26 mouse cellular contexts compared by ENCODE assay signal in the genomic region with DNA sequence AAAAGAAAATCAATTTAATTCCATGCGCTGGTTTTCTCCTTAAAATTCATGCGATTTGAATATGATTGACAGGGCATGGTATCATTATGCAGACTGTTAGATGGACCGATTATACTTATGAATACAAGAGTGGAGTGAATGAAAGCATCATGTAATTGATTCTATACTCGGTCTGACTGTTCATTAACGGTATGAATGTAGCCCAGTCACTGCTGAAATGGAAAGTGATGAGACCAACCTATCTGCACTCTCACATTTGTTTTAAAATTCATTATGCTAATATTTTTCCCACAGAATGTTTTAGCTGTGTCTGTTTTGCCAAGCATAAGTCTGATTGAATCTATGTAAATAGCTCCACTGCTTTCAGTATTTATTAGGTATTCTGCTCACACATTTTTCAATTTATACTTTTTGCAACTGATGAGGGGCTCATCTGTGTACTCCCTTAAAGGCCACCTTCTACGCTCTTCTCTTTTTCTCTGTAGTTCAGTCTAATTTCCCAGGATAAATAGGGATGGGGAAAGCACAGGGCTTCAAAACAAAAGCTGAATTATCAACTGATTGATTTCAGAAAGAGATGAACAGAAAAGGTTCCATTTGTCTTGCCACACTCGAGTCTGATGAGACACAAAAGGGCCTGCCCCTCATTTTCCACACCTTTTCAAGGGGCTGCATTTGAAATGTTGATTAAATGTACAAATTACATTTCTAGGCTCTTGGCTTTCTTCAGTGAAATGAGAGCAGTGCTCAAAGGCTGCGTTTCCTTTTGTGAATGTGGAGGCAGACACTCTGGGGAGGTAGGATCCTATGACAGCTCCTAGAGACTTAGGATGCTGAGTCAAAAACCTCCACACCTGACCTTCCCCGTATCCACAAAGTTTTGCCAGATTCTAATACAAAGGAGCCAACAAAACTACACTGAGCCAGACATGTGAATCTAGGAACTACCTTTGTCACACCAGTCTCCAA.
DNase-seq lines count a peak whose midpoint lies in the region; ATAC-seq and TF ChIP-seq lines count a peak whose summit lies in the region.
"Had no signal": no experiment of that assay in that cellular context is flagged by ENCODE, and none has a peak within 500 bp of the region (broad histone marks: within the 10 kb centered on the region; RNA-seq: fewer than 3 reads in every experiment).

No protein-coding gene starts in this region.

- ATAC-seq in hindbrain, embryonic 13.5 days (ENCODE audit: low FRiP score): peak; percentile 71; the same call in 1 of the 2 replicates
- ATAC-seq in hindbrain, postnatal 0 days: no peak
- peak; percentile 90 for ATAC-seq in forebrain, embryonic 15.5 days (replicated peaks)
- ATAC-seq in hindbrain, embryonic 14.5 days (ENCODE audit: low FRiP score): peak; percentile 46; the same call in 1 of the 2 replicates
- ATAC-seq: intestine, embryonic 15.5 days had no signal

- WGBS in hindbrain, embryonic 13.5 days: 40% methylated on average over 9 of the region's 9 CpGs
- 43% methylated on average over 9 of the region's 9 CpGs for WGBS in hindbrain, postnatal 0 days
- 29% methylated on average over 9 of the region's 9 CpGs for WGBS in forebrain, embryonic 15.5 days
- 39% methylated on average over 9 of the region's 9 CpGs for WGBS in hindbrain, embryonic 14.5 days

- H3K27me3 ChIP-seq in hindbrain, embryonic 13.5 days: no peaks in the 10 kb centered on the region
- H3K27me3 ChIP-seq in hindbrain, postnatal 0 days (ENCODE audit: insufficient read depth, low read length): no peaks in the 10 kb centered on the region
- H3K27me3 ChIP-seq in forebrain, embryonic 15.5 days: no peaks in the 10 kb centered on the region
- H3K27me3 ChIP-seq in hindbrain, embryonic 14.5 days (ENCODE audit: control insufficient read depth, insufficient read depth, low read length): no peaks in the 10 kb centered on the region
- H3K27me3 ChIP-seq: hindbrain, embryonic 15.5 days; intestine, embryonic 15.5 days; limb, embryonic 12.5 days; liver, embryonic 15.5 days; megakaryocyte, embryonic 14.5 days; neural tube, embryonic 15.5 days had no signal

- H3K9ac ChIP-seq in hindbrain, embryonic 13.5 days: no peak overlapping the region
- H3K9ac ChIP-seq in hindbrain, postnatal 0 days (replicated peaks; ENCODE audit: low read length): no peak overlapping the region
- H3K9ac ChIP-seq in forebrain, embryonic 15.5 days (replicated peaks): no peak overlapping the region
- H3K9ac ChIP-seq in hindbrain, embryonic 14.5 days: no peak overlapping the region
- H3K9ac ChIP-seq: hindbrain, embryonic 15.5 days; intestine, embryonic 15.5 days; limb, embryonic 12.5 days; liver, embryonic 15.5 days; neural tube, embryonic 15.5 days had no signal

- H3K4me3 ChIP-seq in hindbrain, embryonic 13.5 days: no peak overlapping the region
- no peak overlapping the region for H3K4me3 ChIP-seq in hindbrain, postnatal 0 days (ENCODE audit: low read length)
- H3K4me3 ChIP-seq in forebrain, embryonic 15.5 days: no peak overlapping the region
- no peak overlapping the region for H3K4me3 ChIP-seq in hindbrain, embryonic 14.5 days (replicated peaks; ENCODE audit: low read length)
- H3K4me3 ChIP-seq: hindbrain, embryonic 15.5 days; intestine, embryonic 15.5 days; layer of hippocampus, adult 2 months; left cerebral cortex, adult 2 months; limb, embryonic 12.5 days; liver, embryonic 15.5 days; megakaryocyte, embryonic 14.5 days; neural tube, embryonic 15.5 days had no signal

- no peak overlapping the region for H3K27ac ChIP-seq in hindbrain, embryonic 13.5 days
- no peak overlapping the region for H3K27ac ChIP-seq in hindbrain, postnatal 0 days
- H3K27ac ChIP-seq in forebrain, embryonic 15.5 days (replicated peaks): peak overlapping the region; percentile 13
- H3K27ac ChIP-seq in hindbrain, embryonic 14.5 days: peak overlapping the region; percentile 53; the same call in 1 of the 2 replicates
- H3K27ac ChIP-seq: hindbrain, embryonic 15.5 days; intestine, embryonic 15.5 days; layer of hippocampus, adult 2 months; left cerebral cortex, adult 2 months; limb, embryonic 12.5 days; liver, embryonic 15.5 days; neural tube, embryonic 15.5 days had no signal

- H3K9me3 ChIP-seq in hindbrain, embryonic 13.5 days: no peaks in the 10 kb centered on the region
- no peaks in the 10 kb centered on the region for H3K9me3 ChIP-seq in hindbrain, postnatal 0 days (ENCODE audit: low read length)
- no peaks in the 10 kb centered on the region for H3K9me3 ChIP-seq in forebrain, embryonic 15.5 days
- no peaks in the 10 kb centered on the region for H3K9me3 ChIP-seq in hindbrain, embryonic 14.5 days (ENCODE audit: control insufficient read depth, low read length)
- H3K9me3 ChIP-seq: hindbrain, embryonic 15.5 days; intestine, embryonic 15.5 days; limb, embryonic 12.5 days; liver, embryonic 15.5 days; megakaryocyte, embryonic 14.5 days; neural tube, embryonic 15.5 days had no signal

- DNase-seq in hindbrain, postnatal 0 days (ENCODE audit: low spot score): no peak
- no peak for DNase-seq in hindbrain, embryonic 14.5 days (ENCODE audit: low spot score)
- DNase-seq in cerebellum, adult 9-10 months: no peak
- no peak for DNase-seq in T-cell, adult 2 months (ENCODE audit: low spot score)
- DNase-seq: adrenal gland, adult 8-10 months; B cell, adult 2 months; cerebellum, adult 8-10 months; cerebellum, postnatal 36 days; gastrocnemius, postnatal 10 days; heart, postnatal 14 days; kidney, adult 2 months; kidney, postnatal 36 days; lung, postnatal 36 days; retina, postnatal 1 day; right cerebral cortex, postnatal 14 days; thymus, postnatal 4 days had no signal

- no peak overlapping the region for H3K4me2 ChIP-seq in hindbrain, embryonic 13.5 days
- H3K4me2 ChIP-seq in hindbrain, postnatal 0 days (ENCODE audit: low read depth, low read length): no peak overlapping the region
- H3K4me2 ChIP-seq in forebrain, embryonic 15.5 days (replicated peaks): no peak overlapping the region
- no peak overlapping the region for H3K4me2 ChIP-seq in hindbrain, embryonic 14.5 days (replicated peaks)
- H3K4me2 ChIP-seq: hindbrain, embryonic 15.5 days; intestine, embryonic 15.5 days; limb, embryonic 12.5 days; liver, embryonic 15.5 days; neural tube, embryonic 15.5 days had no signal

- no peak for TF ChIP-seq CTCF in hindbrain, postnatal 0 days (IDR thresholded peaks at IDR 0.05; ENCODE audit: low read depth)

- no peaks in the 10 kb centered on the region for H3K36me3 ChIP-seq in hindbrain, embryonic 13.5 days
- no peaks in the 10 kb centered on the region for H3K36me3 ChIP-seq in hindbrain, postnatal 0 days (ENCODE audit: insufficient read depth, low read length)
- H3K36me3 ChIP-seq in forebrain, embryonic 15.5 days: no peaks in the 10 kb centered on the region
- no peaks in the 10 kb centered on the region for H3K36me3 ChIP-seq in hindbrain, embryonic 14.5 days (replicated peaks; ENCODE audit: control insufficient read depth, insufficient read depth)
- H3K36me3 ChIP-seq: hindbrain, embryonic 15.5 days; intestine, embryonic 15.5 days; limb, embryonic 12.5 days; liver, embryonic 15.5 days; neural tube, embryonic 15.5 days had no signal

- H3K4me1 ChIP-seq in hindbrain, embryonic 13.5 days (replicated peaks): peaks cover 5% of the 10 kb centered on the region; the same call in 1 of the 2 replicates
- H3K4me1 ChIP-seq in hindbrain, postnatal 0 days (ENCODE audit: insufficient read depth, low read length): no peaks in the 10 kb centered on the region
- H3K4me1 ChIP-seq in forebrain, embryonic 15.5 days: peaks cover 12% of the 10 kb centered on the region
- peaks cover 15% of the 10 kb centered on the region; the same call in 1 of the 2 replicates for H3K4me1 ChIP-seq in hindbrain, embryonic 14.5 days (replicated peaks; ENCODE audit: control insufficient read depth, insufficient read depth, low read length)
- H3K4me1 ChIP-seq: hindbrain, embryonic 15.5 days; intestine, embryonic 15.5 days; limb, embryonic 12.5 days; liver, embryonic 15.5 days; megakaryocyte, embryonic 14.5 days; neural tube, embryonic 15.5 days had no signal

Comparison
In these comparisons a context has a peak if more than half of its experiments do, and no peak if none do; other contexts are left out.
1. H3K27ac ChIP-seq: peak in forebrain, embryonic 15.5 days (single experiment) and hindbrain, embryonic 14.5 days (single experiment); none in hindbrain, embryonic 13.5 days (single experiment) and hindbrain, postnatal 0 days (single experiment).